Comparison of ENCODE assay signal across 9 mouse cellular contexts in the genomic region with DNA sequence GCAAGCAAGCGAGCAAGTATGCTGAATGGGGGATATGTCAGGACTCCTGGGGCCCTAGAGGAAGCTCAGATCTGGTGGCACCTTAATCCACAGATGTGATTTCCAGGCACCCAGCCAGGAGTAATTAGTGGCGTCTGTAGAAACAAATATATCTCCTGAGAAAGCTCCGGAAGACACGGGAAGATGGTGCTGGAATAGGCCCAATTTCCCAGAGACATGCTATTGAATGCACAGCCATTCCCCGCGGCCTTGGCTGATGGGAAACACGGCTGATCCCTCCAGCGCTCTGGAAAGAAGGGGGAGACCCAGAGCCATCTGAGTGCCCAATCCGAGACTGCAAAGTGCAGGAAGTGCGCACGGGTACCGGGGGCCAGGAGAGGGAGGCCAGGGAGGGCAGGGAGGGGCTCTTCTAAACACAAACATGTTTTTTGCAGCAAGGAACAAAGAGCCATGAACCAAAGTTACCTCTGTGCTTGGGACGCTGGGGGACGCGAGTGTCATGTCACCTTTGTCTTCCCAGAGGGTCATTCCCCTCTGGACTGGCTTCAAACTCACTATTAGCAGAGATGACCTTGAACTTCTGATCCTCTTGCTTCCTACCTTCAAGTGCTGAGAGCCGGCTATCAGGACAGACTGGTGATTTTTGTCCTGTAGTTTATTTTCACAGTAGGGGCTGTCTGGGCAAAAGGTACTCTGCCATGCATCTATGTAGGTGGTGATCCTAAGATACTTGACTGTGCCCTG. TPM values are rescaled to one million over a fixed set of nuclear protein-coding genes. Genes with fewer than 3 reads are reported as not detected.
DNase-seq lines count a peak whose midpoint lies in the region; ATAC-seq and TF ChIP-seq lines count a peak whose summit lies in the region.
"Had no signal": no experiment of that assay in that cellular context is flagged by ENCODE, and none has a peak within 500 bp of the region (broad histone marks: within the 10 kb centered on the region; RNA-seq: fewer than 3 reads in every experiment).

No protein-coding gene starts in this region.

- DNase-seq in heart, adult 11 months: peak; percentile 99
- DNase-seq in heart, embryonic 10.5 days (ENCODE audit: low spot score): no peak
- peak; percentile 80 for DNase-seq in brain, embryonic 14.5 days (ENCODE audit: low read depth)
- DNase-seq in lung, embryonic 14.5 days: peak; percentile 88
- DNase-seq in T-cell, adult 2 months (ENCODE audit: low spot score): no peak
- DNase-seq in layer of hippocampus, adult 9-11 months: no peak

- no peak overlapping the region for H3K4me3 ChIP-seq in heart, embryonic 10.5 days
- H3K4me3 ChIP-seq in heart, embryonic 16.5 days (ENCODE audit: low read length): no peak overlapping the region
- H3K4me3 ChIP-seq in lung, embryonic 14.5 days (ENCODE audit: low read depth, low read length): no peak overlapping the region
- H3K4me3 ChIP-seq: myocyte had no signal

- no peaks in the 10 kb centered on the region for H3K9me3 ChIP-seq in heart, embryonic 10.5 days
- H3K9me3 ChIP-seq in heart, embryonic 16.5 days (replicated peaks; ENCODE audit: control insufficient read depth, low read length): peaks cover 4% of the 10 kb centered on the region; the same call in 1 of the 2 replicates
- no peaks in the 10 kb centered on the region for H3K9me3 ChIP-seq in lung, embryonic 14.5 days (ENCODE audit: low read depth, low read length)

- TF ChIP-seq POLR2A in brain, embryonic 14.5 days (IDR thresholded peaks at IDR 0.05; ENCODE audit: borderline replicate concordance, extremely low read depth, insufficient read depth, insufficient read length, poor library complexity, severe bottlenecking): no peak

- no peak overlapping the region for H3K4me2 ChIP-seq in heart, embryonic 16.5 days (ENCODE audit: low read depth, low read length)
- H3K4me2 ChIP-seq in lung, embryonic 14.5 days: no peak overlapping the region

- H3K9ac ChIP-seq in heart, embryonic 16.5 days (ENCODE audit: low read length): no peak overlapping the region
- no peak overlapping the region for H3K9ac ChIP-seq in lung, embryonic 14.5 days

- H3K27me3 ChIP-seq in heart, embryonic 10.5 days (ENCODE audit: insufficient read depth, poor library complexity, severe bottlenecking): no peaks in the 10 kb centered on the region
- H3K27me3 ChIP-seq in heart, embryonic 16.5 days (ENCODE audit: control insufficient read depth, insufficient read depth, low read length): no peaks in the 10 kb centered on the region
- H3K27me3 ChIP-seq in lung, embryonic 14.5 days (ENCODE audit: insufficient read depth, low read length): no peaks in the 10 kb centered on the region

- 87% methylated on average over 16 of the region's 16 CpGs for WGBS in heart, embryonic 10.5 days
- 64% methylated on average over 16 of the region's 16 CpGs for WGBS in heart, embryonic 16.5 days
- 46% methylated on average over 16 of the region's 16 CpGs for WGBS in lung, embryonic 14.5 days

- peaks cover 64% of the 10 kb centered on the region for H3K4me1 ChIP-seq in heart, embryonic 10.5 days
- H3K4me1 ChIP-seq in heart, embryonic 16.5 days (ENCODE audit: control insufficient read depth, insufficient read depth, low read length): peaks cover 24% of the 10 kb centered on the region
- H3K4me1 ChIP-seq in lung, embryonic 14.5 days (ENCODE audit: insufficient read depth): no peaks in the 10 kb centered on the region

- H3K36me3 ChIP-seq in heart, embryonic 10.5 days: peaks cover 7% of the 10 kb centered on the region
- H3K36me3 ChIP-seq in heart, embryonic 16.5 days (ENCODE audit: control insufficient read depth, insufficient read depth): no peaks in the 10 kb centered on the region
- no peaks in the 10 kb centered on the region for H3K36me3 ChIP-seq in lung, embryonic 14.5 days (ENCODE audit: insufficient read depth)

- H3K27ac ChIP-seq in heart, embryonic 10.5 days: no peak overlapping the region
- peak overlapping the region; percentile 48; the same call in 1 of the 2 replicates for H3K27ac ChIP-seq in heart, embryonic 16.5 days (ENCODE audit: low read length)
- H3K27ac ChIP-seq in lung, embryonic 14.5 days (ENCODE audit: low read depth): peak overlapping the region; percentile 43

- peak; percentile 49; the same call in 1 of the 2 replicates for ATAC-seq in heart, embryonic 16.5 days (replicated peaks; ENCODE audit: extremely low read depth, insufficient read depth, low FRiP score)
- peak; percentile 61; the same call in 1 of the 2 replicates for ATAC-seq in lung, embryonic 14.5 days (ENCODE audit: insufficient read depth)
- no peak for ATAC-seq in inflammation-experienced regulatory T-cells, adult 6 months

- TF ChIP-seq CTCF in brain, embryonic 14.5 days (IDR thresholded peaks at IDR 0.05; ENCODE audit: borderline replicate concordance, extremely low read depth, insufficient read depth, insufficient read length): no peak
- no peak for TF ChIP-seq CTCF in lung, embryonic 14.5 days (IDR thresholded peaks at IDR 0.05; ENCODE audit: low read depth)

RNA-seq across cellular contexts. Expression of a gene that starts 21.7 kb away (rescaled TPM):
- 73.1 and 94.3 TPM in 2 replicates for polyA plus RNA-seq in heart, embryonic 10.5 days (2016; fragmentation: Nextera tagmentation; extraction: Ambion mirVana)
- 43.1 and 45.0 TPM in 2 replicates for polyA plus RNA-seq in brain, embryonic 14.5 days (2012; rRNA removed)
- polyA plus RNA-seq in heart, embryonic 16.5 days (2015; fragmentation: Nextera tagmentation; extraction: Ambion mirVana): 72.9 and 75.5 TPM in 2 replicates
- polyA plus RNA-seq in lung, embryonic 14.5 days (2014; fragmentation: Nextera tagmentation; extraction: Ambion mirVana): 51.4 and 58.0 TPM in 2 replicates
- polyA plus RNA-seq in inflammation-experienced regulatory T-cells, adult 6 months (2017; shearing (Covaris generic)): 10 to 100 TPM in 1 of 3 experiments, 1 to 10 TPM in 2; 3.7 to 11.8 (median 6.6) TPM

Comparison
In these comparisons a context has a peak if more than half of its experiments do, and no peak if none do; other contexts are left out.
1. DNase-seq: peak in heart, adult 11 months (single experiment), brain, embryonic 14.5 days (single experiment) and lung, embryonic 14.5 days (single experiment); none in heart, embryonic 10.5 days (single experiment), T-cell, adult 2 months (single experiment) and layer of hippocampus, adult 9-11 months (single experiment).